Mouse (Mus musculus) right cerebral cortex, adult 18-20 months (tissue): ENCODE data around the gene Tex101.
"Not testable (repeated sequence)": the region's sequence is repeated elsewhere in the genome, so short reads cannot be mapped to it uniquely, and the experiment has no call there.

Experiments
- DNase-seq: peaks from one replicate; pipeline ENCODE4 v3.0.0; 2022; ENCODE audit warnings: mixed read lengths

The Tex101 gene

DNA sequence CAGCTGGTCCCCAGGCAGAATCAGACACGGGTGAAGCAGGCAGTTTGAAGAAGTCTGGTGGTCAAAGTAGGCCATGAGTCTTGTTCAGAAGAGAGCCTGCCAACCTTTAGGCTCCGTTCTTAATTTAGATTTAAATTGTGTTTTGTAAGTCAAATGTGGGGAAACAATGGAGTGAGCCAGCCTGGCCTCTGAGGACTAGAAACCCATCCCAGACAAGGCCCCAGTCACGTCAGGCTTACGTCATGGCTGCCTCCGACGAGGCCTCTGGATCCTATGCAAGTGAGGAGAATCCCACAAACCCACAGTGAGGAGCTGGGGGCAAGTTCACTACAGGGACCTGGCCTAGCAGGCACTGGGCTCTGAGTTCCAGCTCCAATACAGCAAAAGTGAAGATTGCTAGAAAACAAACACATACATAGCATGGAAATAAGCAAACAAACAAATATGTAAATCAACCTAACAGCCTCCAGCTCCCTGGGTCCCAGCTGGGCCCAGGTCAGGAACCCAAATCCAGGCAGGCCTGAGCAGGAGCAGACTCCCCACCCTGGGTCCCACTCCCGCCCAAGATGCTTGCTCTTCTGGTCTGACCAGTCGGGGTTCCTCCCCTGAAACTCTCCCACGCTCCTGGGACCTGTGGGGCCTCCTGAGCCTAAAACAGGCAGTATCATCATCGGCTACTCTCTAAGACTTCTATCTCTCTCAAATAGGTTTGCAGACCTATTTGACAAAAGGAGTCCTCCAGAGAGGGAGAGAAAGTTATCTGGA, 46.2 kb downstream of the Tex101 start:
- DNase-seq = no peak

DNA sequence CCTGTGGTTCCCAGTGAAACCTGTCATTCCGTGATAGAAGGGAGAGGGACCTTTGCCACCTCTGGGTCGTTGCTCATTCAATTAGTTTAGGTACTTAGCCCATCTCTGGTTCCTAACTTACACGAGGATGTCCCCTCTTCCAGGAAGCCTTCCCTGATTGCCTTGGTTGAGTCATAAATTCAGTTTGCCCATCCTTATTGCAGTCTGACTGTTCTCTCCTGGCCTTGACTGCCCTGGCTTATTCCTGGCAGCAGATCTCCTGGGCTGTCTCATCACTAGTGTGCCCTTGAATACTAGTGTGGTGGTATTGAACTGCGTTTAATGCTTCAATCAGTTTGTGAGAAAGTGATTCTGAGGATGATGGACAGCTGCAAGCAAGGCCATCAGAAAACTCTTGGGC, 46.8 kb downstream of the Tex101 start:
- no peak for DNase-seq

DNA sequence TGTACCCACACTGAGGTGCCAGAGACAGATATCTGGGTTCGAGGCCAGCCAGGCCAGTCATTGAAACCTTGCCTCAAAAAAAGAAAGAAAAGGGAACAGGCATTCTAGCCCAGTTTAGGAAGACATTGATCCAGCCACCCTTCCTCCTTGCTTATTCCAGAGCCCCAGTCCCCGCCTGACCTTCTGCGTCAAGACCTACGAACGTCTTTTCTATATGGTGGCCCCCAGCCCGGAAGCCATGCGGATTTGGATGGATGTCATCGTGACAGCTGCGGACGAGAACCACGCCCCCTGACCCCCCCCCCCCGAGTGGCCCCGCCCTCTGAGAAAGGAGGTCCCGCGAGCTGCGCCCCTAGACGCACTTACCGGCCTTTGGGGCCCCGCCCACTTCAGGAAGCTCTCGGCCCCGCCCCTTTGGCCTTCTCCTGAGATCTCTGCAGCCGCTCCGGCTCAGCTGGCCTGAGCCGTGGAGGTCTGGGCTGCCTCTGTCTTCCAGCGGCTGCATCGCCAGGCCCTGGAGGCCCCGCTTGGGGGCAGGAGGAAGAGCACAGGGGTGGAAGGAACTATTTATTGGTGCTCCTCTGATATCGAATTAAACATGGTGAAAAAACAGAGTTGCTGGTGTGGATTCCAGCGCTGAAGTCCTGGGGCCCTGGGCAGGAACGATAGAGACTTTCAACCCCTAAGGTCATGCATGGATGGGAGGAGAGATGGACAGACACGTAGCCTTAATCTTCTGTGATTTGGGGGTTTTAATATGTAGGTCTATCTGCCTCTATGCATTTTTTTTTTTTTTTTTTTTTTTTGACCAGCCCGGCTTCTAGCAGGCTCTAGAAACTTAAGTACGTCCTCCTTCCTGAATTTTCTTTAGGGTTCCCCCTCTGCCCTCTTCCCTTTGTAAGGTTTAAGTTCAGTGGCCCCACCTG, 47.5 kb downstream of the Tex101 start:
- peak; percentile 33 for DNase-seq

DNA sequence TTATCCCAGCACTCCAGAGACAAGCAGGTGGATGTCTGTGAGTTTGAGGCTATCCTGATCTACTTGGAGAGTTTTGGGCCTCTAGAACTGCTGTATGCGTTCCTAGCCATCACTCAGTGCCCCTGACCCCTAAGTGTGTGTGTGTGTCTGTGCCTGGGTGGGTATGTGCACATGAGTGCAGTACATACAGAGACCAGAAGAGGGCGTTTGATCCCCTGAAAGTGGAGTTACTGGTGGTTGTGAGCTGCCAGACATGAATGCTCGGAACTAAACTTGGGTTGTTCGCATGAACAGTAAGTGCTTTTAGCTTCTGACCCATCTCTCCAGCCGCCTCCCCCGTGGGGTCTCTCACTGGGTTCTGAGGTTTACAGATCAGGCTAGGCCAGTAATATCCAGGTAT, 53.5 kb downstream of the Tex101 start:
- no peak for DNase-seq

DNA sequence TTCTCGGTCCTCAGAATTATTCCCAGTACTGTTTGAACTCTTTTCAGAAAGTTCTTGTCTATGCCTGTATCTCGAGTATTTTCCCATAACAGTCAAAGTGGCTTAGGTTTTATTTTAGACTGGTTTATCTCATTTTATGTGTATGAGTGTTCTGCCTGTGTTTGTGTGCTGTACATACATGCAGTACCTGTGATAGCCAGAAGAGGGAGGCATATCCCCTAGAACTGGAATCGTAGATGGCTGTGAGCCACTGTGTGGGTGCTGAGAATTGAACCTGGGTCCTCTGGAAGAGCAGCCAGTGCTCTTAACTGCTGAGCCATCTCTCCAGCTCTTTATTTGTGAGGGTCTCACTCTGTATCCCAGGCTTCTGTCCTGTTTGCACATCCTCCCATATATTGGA, 55.3 kb downstream of the Tex101 start:
- no peak for DNase-seq

DNA sequence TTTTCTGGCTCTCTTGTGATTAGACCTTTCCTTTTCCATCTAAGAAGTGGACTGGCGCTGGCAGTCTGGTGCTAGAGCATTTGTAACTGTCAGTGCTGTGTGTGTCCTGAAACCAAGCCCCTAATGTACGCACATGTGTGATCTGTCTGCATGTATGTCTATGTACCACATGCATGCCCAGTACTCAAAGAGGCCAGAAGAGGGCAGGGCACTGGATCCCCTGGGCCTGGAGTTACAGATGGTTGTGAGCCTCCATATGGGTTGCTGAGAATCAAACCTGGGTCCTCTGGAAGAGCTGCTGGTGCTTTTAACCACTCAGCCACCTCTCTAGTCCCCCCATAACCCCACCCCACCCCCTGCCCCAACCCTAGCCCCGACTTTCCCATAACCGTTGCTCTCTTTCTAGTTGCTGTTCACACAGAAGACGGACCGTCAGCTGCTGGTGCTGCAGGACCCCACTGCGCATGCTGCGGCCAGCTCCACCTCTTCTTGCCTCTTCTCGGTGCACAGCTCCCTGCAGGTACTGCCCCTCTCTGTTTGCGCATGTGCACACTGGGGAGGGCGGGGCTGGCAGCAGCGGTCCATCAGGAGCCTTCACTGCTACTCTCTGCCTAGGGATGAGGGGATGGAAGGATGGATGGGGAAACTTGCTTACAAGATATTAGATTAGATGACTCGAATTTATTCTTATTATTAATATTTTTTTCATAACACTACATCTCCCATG, 56.6 kb downstream of the Tex101 start:
- no peak for DNase-seq

DNA sequence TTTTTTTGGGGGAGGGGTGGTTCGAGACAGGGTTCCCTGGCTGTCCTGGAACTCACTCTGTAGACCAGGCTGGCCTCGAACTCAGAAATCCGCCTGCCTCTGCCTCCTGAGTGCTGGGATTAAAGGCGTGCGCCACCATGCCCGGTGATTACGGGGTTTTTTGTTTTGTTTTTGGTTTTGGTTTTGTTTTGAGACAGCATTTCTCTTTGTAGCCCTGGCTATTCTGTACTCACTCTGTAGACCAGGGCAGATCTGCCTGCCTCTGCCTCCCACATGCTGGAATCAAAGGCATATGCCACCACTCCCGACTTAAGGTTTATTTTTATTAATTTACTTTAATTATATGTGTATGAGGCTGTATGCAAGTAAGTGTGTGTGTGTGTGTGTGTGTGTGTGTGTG, 58.1 kb downstream of the Tex101 start:
- not testable (repeated sequence) for DNase-seq
